Mouse (Mus musculus): ENCODE data around the gene Myo9b.

DNA sequence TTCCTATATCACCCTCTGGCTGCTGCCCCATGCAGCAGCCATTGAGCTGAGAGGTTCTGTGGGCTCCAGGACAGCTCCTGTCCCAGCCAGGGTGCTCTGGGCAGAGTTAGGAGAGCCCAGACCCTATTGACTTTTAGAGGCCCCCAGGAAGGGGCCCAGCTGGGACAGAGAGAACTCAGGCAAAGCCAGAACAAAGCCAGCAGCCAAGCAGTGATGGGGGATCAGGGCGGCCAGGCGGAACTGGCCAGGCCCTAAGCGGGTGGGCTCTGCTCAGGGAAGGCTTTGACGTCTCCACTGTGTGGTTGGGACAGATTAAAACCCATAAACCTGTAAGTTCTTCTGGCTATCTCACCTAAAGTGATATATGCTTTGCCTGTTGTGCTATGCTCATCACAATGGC, 106.5 kb downstream of the Myo9b start:
- no peak for TF ChIP-seq CTCF (IDR thresholded peaks at IDR 0.05; ENCODE audit: low read depth, low read length)
- no peak for TF ChIP-seq GATA2 (IDR thresholded peaks at IDR 0.05; ENCODE audit: borderline replicate concordance, low read depth, low read length)
- no peak for TF ChIP-seq TAL1 (conservative IDR thresholded peaks at IDR 0.05; ENCODE audit: low read depth, low read length)
- TF ChIP-seq GATA1 (IDR thresholded peaks at IDR 0.05; ENCODE audit: borderline replicate concordance, low read length), result no peak

Measured in G1E (cell line).